Mouse (Mus musculus): ENCODE results near the gene Myo1a.
"Not testable (repeated sequence)": the region's sequence is repeated elsewhere in the genome, so short reads cannot be mapped to it uniquely, and the experiment has no call there.

Gene Myo1a

DNA sequence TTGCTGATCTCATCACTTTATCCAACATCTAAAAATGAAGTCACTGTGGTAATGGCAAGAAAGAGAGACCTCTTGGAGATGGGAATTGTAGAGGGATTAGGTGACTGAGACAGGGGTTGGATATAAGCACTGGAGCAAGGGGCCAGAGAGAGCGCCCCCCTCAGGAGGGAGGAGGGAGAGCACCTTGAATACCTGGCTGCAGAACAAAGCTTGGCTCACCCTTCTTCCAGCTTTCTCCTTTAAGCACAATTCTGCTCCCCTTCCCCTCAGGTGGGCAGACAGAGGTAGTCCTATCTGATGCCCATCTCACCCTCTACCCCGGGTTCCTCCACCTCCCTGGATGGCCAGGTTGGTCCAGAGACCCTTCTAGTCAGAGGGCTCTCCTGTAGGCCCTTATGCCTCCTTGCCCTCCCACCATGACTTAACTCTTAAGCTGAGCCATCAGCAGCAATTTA lies at the start of gene Myo1a:
Gene Myo1a, plus strand, starts transcription at position 405 of the 455 bp plus-strand sequence.
- DNase-seq (ENCODE audit: low spot score) = no peak

DNA sequence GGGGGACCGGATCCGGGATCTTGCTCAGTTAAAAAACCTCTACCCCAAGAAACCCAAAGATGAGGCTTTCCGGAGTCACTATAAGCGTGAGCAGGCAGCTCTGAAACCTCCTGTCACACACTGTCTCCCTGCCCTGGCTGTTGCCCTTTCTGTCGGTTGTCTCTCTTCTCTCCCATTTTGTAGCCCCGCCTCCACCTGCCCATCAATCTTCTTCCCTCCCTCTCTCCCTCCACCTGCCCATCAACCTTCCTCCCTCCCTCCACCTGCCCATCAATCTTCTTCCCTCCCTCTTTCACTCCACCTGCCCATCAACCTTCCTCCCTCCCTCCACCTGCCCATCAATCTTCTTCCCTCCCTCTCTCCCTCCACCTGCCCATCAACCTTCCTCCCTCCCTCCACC lies 47.4 kb upstream of the Myo1a start:
- DNase-seq (ENCODE audit: low spot score) = not testable (repeated sequence)

DNA sequence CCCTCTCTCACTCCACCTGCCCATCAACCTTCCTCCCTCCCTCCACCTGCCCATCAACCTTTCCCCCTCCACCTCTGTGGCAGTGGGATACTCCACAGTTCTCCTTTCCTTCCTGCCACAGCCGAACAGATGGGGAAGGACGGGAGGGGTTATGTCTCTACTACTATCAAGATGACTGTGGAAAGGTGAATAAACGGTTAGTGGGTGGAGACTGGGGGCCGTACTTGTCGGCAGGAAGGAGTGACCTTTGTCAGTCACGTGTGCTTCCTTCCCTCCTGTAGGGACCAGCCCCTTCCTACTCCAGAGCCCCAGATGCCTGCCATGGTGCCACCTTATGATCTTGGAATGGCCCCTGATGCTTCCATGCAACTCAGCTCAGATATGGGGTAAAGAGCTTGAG lies 46.9 kb upstream of the Myo1a start:
- DNase-seq (ENCODE audit: low spot score) = no peak

DNA sequence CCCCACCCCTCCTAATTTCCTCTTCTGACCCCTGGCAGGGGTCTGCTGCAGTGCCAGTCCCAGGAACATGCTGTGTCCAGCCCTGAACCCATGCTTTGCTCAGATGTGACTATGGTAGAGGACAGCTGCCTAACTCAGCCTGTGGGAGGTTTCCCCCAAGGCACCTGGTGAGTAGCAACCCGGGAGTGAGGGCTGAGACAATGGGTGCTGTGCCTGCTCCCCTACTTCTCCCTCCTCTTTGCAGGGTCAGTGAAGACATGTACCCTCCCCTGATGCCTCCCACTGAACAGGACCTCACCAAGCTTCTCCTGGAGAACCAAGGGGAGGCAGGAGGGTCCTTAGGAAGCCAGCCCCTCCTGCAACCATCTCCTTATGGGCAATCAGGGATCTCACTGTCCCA lies 45.4 kb upstream of the Myo1a start:
- DNase-seq (ENCODE audit: low spot score) = no peak

DNA sequence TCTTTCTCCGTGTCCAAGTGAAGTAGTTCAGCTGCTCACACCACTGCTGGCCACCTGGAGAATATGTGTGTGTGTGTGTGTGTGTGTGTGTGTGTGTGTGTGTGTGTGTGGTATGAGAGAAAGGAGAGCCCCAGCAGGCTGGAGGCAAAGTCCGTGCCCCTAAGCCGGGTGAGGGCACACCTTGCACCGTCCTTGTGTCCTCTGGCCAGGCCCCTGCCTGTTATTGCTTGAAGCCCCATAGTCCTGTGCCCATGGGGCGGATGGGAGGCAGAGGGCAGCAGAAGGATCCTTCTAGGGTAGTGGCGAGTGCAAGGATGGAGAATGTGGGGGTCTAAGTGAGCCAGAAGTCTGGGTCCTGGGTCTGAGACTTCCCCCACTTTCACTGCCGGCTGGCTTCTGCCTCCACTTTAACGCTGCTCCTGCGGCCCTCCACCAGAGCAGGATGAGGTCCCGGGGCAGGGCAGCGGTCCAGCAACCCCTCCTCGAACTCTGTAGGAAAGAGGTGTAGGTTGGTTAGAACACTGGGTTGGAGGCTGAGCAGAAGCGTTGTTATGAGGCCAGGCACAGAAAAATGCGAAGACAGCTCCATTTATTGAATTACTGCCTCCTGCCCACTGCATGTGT lies 43.6 kb upstream of the Myo1a start:
- no peak for DNase-seq (ENCODE audit: low spot score)

DNA sequence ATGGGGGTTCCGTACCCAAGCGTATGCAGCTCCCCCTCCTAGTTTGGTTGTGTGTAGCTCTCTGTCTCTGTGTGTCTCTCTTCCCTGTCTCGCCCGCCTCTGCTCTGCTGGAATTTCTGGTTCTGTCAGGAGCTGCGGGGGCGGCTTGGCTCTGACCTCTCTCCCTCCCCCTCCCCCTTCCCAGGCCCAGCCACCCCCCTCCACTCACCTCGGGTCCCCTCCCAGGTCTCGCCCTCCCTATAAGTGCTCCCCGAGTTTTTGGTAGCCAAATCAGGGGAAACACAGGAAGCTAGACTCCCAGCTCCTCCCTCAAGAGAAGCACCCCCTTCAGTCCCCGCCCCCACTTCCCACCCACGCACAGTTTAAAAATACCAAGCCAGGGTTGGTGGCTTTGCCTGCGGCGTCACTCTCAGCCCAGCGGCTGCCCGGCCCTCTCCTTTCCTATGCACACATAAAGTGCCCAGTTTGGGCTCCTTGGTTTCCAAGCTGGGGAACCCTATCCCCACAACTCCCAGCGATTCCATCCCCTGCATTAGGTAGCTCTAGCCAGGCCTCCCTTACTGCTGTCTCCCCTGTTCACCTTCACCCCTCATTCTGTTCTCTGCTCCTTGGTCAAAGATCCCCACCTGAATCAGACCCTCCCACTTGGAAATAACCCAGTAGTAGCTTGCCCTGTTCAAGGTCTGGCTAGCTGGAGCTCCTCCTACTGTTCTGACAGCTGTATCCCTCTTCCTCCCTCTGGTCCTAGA lies 42.9 kb upstream of the Myo1a start:
- peak; percentile 51 for DNase-seq (ENCODE audit: low spot score)

DNA sequence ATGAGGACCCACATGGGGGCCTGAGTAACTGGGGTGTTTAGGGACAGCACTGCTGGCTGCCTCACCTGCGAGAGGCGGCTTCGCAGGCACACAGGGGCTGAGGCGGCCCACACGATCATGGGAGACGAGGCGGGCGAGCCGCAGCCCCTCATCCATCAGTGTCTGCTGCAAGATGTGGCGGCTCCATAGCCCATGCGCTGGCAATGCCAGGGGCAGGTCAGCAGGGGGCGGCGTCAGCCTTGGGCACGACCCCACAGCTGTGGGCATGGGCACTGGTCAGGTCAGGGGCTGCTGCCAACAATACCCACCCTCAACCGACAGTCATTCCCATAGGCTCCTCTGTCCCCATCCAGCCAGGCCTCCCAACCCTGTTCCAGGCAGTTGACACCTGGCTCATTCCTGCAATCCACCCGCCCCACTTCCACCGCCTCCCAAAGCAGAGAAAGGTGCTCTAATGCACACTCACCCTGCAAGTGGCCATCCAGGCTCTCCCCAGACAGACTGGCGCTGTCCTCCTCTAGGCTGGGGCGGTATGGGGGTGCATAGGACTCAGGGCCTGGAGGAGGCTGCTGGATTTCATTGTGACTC lies 42.2 kb upstream of the Myo1a start:
- no peak for DNase-seq (ENCODE audit: low spot score)

DNA sequence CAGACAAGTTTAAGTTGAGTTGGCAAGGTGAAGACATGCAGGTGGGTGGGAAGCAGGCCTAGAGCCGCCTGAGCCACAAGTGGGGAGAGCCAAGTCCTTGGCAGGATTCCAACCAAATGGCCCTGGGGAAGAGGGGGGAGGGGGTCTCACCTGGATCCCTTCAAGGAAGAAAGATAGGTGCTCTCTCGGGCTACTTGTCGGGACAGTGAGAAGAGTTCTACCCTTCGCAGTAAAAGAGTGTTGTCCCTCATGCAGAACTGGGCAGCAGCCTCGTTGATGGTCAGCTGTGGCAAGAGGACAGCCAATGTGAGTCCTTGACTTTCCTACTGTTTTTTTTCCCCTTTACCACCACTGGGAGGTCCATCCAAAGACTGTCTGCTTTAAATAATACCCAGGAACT lies 41.4 kb upstream of the Myo1a start:
- no peak for DNase-seq (ENCODE audit: low spot score)

DNA sequence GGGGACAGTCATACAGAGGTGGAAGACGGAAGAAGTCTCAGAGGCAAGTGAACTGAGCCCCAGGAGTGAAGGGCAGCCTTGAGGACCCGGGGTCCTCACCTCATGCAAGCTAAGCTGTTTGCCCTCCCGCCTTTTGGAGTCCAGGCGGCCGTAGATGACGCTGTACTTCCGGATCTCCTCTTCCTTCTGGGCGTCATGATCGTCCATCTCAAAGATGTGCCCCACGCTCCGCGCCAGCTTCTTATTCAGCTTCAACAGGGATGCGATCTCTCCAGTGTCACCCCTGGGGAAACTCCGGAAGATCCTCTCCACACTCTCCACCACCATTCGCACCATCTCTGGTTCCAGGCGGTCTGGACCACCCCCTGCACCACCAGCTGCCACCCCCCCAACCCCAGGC lies 40.8 kb upstream of the Myo1a start:
- no peak for DNase-seq (ENCODE audit: low spot score)

DNA sequence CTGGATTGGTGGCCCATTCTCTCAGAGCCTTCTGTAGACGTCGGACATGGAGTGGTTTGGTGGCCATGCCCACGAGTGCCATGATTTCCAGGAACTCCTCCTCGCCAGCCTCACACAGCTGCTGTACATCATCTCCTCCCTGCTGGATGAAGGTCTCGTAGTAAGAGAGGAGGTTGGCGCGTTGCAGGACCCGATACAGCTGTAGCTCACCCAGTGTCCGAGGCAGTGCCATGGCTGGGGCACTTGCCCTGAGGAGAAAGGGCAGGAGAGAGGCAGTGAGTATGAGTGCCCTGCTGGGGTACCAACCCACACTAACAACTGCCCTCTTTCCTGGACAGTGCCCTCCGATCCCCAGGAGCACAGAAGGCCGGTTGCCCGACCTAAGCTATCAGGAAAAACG lies 40.1 kb upstream of the Myo1a start:
- no peak for DNase-seq (ENCODE audit: low spot score)

DNA sequence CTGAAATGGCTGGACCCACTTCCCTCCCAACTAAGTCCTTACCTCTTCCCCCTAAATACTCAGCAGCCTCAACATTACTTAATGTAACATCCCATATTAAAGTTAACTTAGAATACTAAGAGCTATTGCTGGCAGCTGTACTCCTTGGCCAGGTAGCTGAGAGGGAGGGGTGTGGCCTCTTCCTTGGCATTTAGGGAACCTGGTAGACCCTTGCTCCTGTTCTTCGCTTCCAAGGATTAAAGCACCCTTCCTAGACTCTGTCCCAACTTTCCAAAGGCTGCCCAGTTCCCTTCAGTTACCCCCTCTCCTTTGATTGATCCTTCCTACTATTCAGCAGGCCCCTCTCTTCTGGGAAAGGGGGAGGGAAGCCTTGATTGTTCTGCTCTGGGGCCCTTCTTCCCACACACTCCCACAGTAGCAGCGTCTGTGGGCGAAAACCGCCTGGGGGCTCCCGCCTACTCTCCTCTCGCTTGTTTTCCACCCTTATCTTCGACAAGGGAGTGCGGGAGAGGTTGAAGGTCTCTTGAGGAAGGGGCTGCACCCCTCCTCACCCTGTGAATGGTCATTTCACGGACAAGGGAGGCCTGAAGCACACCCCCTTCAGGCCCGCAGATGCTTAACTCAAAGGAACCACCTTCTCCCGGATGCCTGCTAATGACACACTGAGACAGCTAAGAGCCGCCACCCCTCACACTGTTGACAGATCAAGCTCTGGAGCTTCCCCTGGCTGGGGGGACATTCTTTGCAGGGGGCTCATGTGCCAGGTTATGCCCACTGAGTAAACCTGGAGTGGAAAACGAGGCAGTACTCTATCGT lies 39.4 kb upstream of the Myo1a start:
- no peak for DNase-seq (ENCODE audit: low spot score)

DNA sequence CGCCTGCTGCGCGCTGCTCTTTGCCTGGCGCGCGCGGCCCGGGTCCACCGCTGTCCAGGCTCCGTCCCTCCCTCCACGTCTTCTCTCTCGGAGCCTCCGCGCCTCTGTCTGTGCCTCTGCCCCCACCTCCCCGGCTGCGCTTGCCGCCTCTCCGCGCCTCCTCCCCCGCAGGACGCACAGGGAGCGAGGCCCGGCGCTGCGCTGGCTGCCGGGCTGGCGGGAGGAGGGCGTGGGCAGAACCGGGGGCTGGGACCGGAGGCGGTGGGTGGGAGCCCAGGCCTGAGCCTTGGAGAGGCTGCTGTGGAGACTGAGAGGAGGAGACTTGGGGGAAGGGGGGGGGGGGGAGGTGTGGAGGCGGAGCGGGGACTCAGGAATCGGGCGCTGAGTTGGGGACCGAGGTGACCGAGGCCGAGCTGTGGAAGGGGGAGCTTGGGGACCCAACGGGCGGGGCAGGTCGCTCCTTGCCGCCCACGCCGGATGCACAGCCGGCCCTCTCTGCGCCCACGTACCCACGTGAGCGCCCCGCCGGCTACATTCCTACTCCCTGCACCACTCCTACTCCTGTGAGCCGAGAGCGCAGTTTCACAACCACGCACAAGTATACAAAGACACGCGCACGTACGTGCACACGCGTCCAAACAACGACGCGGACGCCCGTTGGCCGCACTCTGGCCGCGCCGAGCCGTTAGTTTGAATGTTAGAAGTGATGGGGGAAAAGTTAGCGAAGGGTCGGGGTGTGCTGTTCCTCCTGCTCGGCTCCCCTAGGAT lies 38.3 kb upstream of the Myo1a start, which contains the start of gene Nemp1:
Gene Nemp1, plus strand, starts transcription at position 401 of the 768 bp plus-strand sequence.
- DNase-seq (ENCODE audit: low spot score) = peak; percentile 75

DNA sequence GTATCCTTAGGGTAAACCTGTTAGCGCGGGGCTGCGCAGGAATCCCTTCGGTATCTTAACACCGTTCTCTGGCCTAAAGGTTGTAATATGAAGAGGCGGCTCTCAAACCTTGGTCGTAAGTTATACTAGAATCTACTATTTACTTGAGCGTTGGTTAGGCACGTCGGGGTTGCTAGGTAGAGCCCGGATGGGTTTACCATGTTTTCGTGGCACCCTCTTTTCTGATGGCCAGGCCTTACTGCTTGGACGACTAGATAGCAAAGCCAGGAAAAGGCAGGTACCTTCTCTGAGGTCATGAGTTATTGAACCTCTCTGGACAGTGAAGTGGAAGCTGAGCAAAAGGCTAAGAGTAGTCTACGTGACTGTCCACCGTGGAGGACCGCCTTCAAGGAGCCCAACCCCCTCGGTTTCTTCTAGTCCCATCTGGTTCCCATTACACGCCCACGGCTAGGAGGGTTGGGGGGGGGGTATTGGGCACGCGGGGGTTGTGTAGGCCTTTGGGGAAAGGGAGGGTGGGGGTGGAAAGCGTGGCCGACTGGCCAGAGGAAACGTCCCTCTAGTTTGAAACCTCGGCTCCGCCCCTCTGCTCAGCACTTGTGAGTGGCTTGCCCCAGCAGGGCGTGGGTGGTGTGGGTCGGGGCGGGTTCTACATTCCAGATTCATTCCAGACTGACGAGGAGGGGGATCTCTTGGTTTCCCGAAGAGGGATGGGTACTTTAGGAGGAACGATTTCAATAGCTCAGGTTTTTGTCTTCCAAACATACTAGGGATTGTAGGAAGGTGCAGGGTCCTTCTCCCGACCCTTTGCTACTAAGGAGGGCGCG lies 37.5 kb upstream of the Myo1a start:
- DNase-seq (ENCODE audit: low spot score) = peak; percentile 74

DNA sequence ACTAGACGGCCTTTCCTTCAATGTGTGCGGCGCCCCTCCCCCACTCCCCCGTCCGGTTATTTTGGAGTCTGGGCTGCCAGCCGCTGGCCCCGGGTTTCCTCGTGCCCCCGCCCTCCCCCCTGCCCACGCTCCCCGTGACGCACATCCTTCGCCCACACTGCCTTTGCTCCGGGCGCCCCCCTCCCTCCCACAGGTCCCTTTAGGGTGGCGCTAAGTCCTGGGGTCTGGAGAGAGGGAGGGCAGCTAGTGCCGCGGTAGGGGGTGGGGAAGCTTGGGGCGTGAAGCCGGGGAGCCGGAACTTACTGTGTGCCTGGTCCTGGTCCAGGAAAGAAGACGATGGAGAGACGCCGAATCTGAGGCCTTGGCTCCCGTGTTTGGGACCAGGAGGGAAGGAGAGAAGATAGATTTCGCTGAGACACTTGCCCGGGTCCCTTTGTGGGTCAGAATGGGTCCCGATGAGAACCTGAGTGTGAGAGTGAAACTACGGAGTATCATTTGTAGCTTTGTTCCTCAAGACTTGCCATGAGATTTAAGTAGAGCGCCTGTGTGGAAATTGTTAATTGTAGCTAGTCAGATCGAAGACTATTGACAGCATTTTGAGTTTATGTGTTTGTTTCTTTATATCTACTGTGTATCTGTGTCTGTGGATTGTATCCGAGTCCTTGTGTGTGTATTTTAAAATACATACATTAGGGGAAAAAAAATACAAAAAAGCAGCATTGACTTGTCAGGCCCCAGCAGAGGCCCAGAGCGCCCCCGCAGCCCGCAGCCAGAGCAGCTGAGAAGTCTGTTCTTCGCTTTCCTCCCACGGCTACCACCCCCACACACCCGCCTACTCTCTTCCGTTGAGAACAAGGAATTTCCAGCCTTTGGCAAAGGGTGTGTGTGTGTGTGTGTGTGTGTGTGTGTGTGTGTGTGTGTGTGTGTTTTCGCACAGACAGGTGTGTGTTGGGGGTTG lies 36.6 kb upstream of the Myo1a start, which contains the start of gene Nab2:
Gene Nab2, minus strand, starts transcription at position 476 of the 958 bp plus-strand sequence.
- peak; percentile 66 for DNase-seq (ENCODE audit: low spot score)

DNA sequence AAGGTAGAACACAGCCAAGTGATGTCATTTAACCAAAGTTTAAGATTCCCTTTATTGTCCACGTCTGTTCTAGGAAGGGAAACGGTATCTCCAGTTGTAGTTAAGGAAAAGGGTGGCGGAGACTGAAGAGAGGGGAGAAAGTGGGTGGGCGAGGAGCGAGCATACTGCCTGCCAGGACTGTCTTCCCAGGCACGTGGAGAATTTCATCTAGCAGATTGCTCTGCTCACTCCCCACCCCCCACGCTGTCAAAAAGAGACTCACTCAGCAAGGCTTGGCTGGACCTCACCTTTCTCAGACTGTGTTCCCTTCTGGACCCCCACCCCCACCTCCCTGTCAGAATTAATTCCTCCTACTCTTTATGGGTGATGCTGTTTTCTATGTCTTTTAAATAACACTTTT lies 35.8 kb upstream of the Myo1a start:
- no peak for DNase-seq (ENCODE audit: low spot score)

DNA sequence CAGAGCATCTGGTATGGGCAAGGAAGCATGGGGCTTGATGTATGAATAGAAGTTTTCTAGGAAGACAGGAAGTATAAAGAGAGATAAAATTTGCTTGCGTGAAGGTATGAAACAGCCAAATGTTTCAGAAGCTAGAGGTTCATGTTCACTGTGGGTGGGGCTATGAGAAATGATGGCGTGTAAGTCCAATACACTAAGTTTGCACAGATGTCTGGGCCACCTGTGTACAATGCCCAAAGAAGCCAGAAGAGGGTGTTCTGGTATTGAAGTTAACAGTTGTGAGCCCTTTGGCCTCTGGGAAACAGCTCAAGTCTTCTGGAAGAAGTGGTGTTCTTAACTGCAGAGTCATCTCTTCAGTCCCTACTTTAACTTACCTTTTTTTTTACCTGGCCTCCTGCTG lies 34.8 kb upstream of the Myo1a start:
- DNase-seq (ENCODE audit: low spot score) = no peak

DNA sequence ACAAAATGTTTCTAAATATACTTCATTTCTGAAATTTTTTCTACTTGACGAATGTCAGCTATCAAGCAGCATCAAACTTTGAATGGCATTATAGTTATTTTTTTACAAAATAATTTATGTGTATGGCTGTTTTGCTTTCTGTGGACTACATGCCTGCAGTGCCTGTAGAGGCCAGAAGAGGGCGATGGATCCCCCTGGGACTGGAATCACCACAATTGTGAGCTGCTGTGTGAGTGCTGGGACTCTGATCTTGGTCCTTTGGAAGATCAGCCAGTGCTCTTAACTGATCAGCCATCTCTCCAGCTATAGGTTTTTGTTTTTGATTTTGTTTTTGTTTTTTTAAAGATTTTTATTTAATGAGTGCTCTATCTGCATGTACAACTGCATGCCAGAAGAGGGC lies 33.7 kb upstream of the Myo1a start:
- DNase-seq (ENCODE audit: low spot score) = no peak

DNA sequence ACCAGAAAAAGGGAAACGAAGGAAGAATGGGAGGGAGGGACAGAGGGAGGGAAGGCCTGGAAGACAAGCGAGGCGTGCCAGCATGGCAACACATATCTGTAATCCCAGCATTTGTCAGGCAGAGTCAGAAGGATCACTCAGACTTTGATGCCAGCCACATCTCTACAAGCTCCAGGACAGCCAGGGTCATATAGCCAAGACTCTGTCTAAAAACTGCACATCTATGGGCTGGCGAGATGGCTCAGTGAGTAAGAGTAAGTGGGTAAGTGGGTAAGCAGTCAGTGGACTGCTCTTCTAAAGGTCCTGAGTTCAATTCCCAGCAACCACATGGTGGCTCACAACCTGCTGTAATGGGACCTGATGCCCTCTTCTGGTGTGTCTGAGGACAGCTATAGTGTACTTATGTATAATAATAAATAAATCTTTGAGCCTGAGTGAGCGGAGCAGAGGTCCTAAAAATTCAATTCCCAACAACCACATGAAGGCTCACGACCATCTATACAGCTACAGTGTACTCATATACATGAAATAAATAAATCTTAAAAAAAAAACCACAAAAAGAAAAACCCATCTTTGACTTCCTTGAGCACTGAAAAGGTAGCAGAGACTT lies 30.8 kb upstream of the Myo1a start:
- no peak for DNase-seq (ENCODE audit: low spot score)
